Mouse (Mus musculus): ENCODE data around the gene H2al1i. TPM values are rescaled to one million over a fixed set of nuclear protein-coding genes. Genes with fewer than 3 reads are reported as not detected.

H2al1i gene
- total RNA-seq, 2 experiments from 2014 or later: not detected

Other genes starting within 250 kb of the H2al1i start
- not detected for gene H2al1a, start 25.4 kb upstream of the H2al1i start, total RNA-seq (2021)
- not detected for gene H2al1b, start 22.2 kb upstream of the H2al1i start, total RNA-seq (2021)
- gene H2al1c, start 19.0 kb upstream of the H2al1i start, total RNA-seq (2021): not detected
- gene H2al1d, start 15.8 kb upstream of the H2al1i start, total RNA-seq (2021): not detected
- gene H2al1e, start 12.7 kb upstream of the H2al1i start, total RNA-seq (2021): not detected
- not detected for gene H2al1f, start 9.5 kb upstream of the H2al1i start, total RNA-seq (2021)
- gene H2al1g, start 6.4 kb upstream of the H2al1i start, total RNA-seq (2021): not detected
- gene H2al1h, start 3.2 kb upstream of the H2al1i start, total RNA-seq (2021): not detected
- gene H2al1j, start 3.2 kb downstream of the H2al1i start, total RNA-seq (2021): not detected

Measured in adrenal gland, postnatal 36 days (tissue).